Mouse (Mus musculus): ENCODE measurements around the gene Cycs.

DNA sequence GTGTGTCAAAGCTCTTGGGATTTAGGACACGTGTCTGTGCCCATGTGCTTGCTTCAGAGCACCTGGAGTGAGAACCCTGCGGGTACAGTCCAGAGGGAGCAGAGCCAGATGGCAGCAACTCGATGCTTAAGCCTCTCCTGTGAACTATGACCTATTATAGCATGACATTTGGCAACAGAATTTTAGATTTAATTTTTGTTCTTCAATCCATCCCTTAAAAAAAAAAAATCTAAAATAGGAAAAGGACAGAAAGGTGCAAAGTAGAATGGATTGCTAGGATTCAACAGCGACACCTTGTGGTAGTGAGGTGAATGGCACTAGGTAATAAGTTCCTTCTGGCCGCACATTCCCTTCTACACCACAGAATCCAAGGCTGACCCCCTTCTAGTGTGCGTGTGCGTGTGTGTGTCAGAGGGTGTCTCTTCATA is 39.7 kb downstream of the Cycs start:
- TF ChIP-seq GATA1 (IDR thresholded peaks at IDR 0.05; ENCODE audit: borderline replicate concordance, low read length) (no peak), FLI1 (IDR thresholded peaks at IDR 0.05; ENCODE audit: low read length) (no peak)
